Mouse (Mus musculus): Measurements from ENCODE around the gene Wdfy2.

Gene Wdfy2

GRCm38 (mm10) chr14:62842976-62843375 lies 5.5 kb downstream of the Wdfy2 start:
- no peak for DNase-seq (ENCODE audit: low spot score in 2 of 2)

GRCm38 (mm10) chr14:62844226-62844625 lies 6.7 kb downstream of the Wdfy2 start:
- DNase-seq (ENCODE audit: low spot score in 2 of 2): no peak

GRCm38 (mm10) chr14:62845011-62845840 lies 7.7 kb downstream of the Wdfy2 start:
- no peak for DNase-seq (ENCODE audit: low spot score in 2 of 2)

- peak in 1 of 2 experiments; percentile 6 for DNase-seq (ENCODE audit: low spot score in 2 of 2)
These were observed 13.5 kb downstream of the Wdfy2 start for GRCm38 (mm10) chr14:62850980-62851379.

GRCm38 (mm10) chr14:62852840-62853239 lies 15.4 kb downstream of the Wdfy2 start:
- DNase-seq (ENCODE audit: low spot score in 2 of 2): no peak

- no peak for DNase-seq (ENCODE audit: low spot score in 2 of 2)
These were observed 17.8 kb downstream of the Wdfy2 start for GRCm38 (mm10) chr14:62855077-62855835.

- DNase-seq (ENCODE audit: low spot score in 2 of 2): no peak
These were observed 18.4 kb downstream of the Wdfy2 start for GRCm38 (mm10) chr14:62855863-62856262.

- DNase-seq (ENCODE audit: low spot score in 2 of 2): no peak
These were observed 19.0 kb downstream of the Wdfy2 start for GRCm38 (mm10) chr14:62856490-62856889.

- no peak for DNase-seq (ENCODE audit: low spot score in 2 of 2)
These were observed 20.4 kb downstream of the Wdfy2 start for GRCm38 (mm10) chr14:62857879-62858278.

GRCm38 (mm10) chr14:62858311-62858710 lies 20.8 kb downstream of the Wdfy2 start:
- no peak for DNase-seq (ENCODE audit: low spot score in 2 of 2)

- DNase-seq (ENCODE audit: low spot score in 2 of 2): no peak
These were observed 25.1 kb downstream of the Wdfy2 start for GRCm38 (mm10) chr14:62862564-62862963.

GRCm38 (mm10) chr14:62864254-62864653 lies 26.8 kb downstream of the Wdfy2 start:
- no peak for DNase-seq (ENCODE audit: low spot score in 2 of 2)

GRCm38 (mm10) chr14:62865405-62865804 lies 27.9 kb downstream of the Wdfy2 start:
- DNase-seq (ENCODE audit: low spot score in 2 of 2): no peak

- DNase-seq (ENCODE audit: low spot score in 2 of 2): no peak
These were observed 29.6 kb downstream of the Wdfy2 start for GRCm38 (mm10) chr14:62867069-62867468.

GRCm38 (mm10) chr14:62867576-62867975 lies 30.1 kb downstream of the Wdfy2 start:
- DNase-seq (ENCODE audit: low spot score in 2 of 2): no peak

GRCm38 (mm10) chr14:62868254-62868653 lies 30.8 kb downstream of the Wdfy2 start:
- no peak for DNase-seq (ENCODE audit: low spot score in 2 of 2)

- DNase-seq (ENCODE audit: low spot score in 2 of 2): no peak
These were observed 32.8 kb downstream of the Wdfy2 start for GRCm38 (mm10) chr14:62870238-62870638.

GRCm38 (mm10) chr14:62871431-62871830 lies 34.0 kb downstream of the Wdfy2 start:
- DNase-seq (ENCODE audit: low spot score in 2 of 2): no peak

GRCm38 (mm10) chr14:62871932-62872331 lies 34.5 kb downstream of the Wdfy2 start:
- no peak for DNase-seq (ENCODE audit: low spot score in 2 of 2)

- DNase-seq (ENCODE audit: low spot score in 2 of 2): no peak
These were observed 36.3 kb downstream of the Wdfy2 start for GRCm38 (mm10) chr14:62873820-62874219.

GRCm38 (mm10) chr14:62874348-62874747 lies 36.9 kb downstream of the Wdfy2 start:
- no peak for DNase-seq (ENCODE audit: low spot score in 2 of 2)

- no peak for DNase-seq (ENCODE audit: low spot score in 2 of 2)
These were observed 40.6 kb downstream of the Wdfy2 start for GRCm38 (mm10) chr14:62878076-62878475.
